Comparison of ENCODE assay signal across 15 mouse cellular contexts in genomic region chr6:50076473-50076872, GRCm38 (mm10).
"Had no signal": no experiment of that assay in that cellular context is flagged by ENCODE, and none has a peak within 500 bp of the region (broad histone marks: within the 10 kb centered on the region; RNA-seq: fewer than 3 reads in every experiment).

No protein-coding gene starts in this region.

- H3K9me3 ChIP-seq: neural tube, embryonic 15.5 days; stomach, embryonic 15.5 days had no signal

- H3K27ac ChIP-seq: neural tube, embryonic 15.5 days; stomach, embryonic 15.5 days; stomach, postnatal 0 days had no signal

- H3K4me1 ChIP-seq: neural tube, embryonic 15.5 days; stomach, embryonic 15.5 days had no signal

- H3K36me3 ChIP-seq: neural tube, embryonic 15.5 days; stomach, embryonic 15.5 days had no signal

- DNase-seq: retina, postnatal 1 day; right cerebral cortex, adult 18-20 months; right cerebral cortex, postnatal 14 days; right cerebral cortex, postnatal 25 days; right cerebral cortex, postnatal 4 days; spleen, adult 18-20 months; thymus, adult 18-20 months; thymus, adult 2 months; thymus, postnatal 14 days; thymus, postnatal 25 days; thymus, postnatal 36 days; thymus, postnatal 4 days had no signal

- H3K9ac ChIP-seq: neural tube, embryonic 15.5 days; stomach, embryonic 15.5 days had no signal

- H3K27me3 ChIP-seq: neural tube, embryonic 15.5 days; stomach, embryonic 15.5 days had no signal

- H3K4me2 ChIP-seq: neural tube, embryonic 15.5 days; stomach, embryonic 15.5 days had no signal

- H3K4me3 ChIP-seq: neural tube, embryonic 15.5 days; stomach, embryonic 15.5 days had no signal
